Mouse (Mus musculus): ENCODE measurements around the gene Gfod2. TPM values are rescaled to one million over a fixed set of nuclear protein-coding genes. Genes with fewer than 3 reads are reported as not detected.

Gene Gfod2
- polyA plus RNA-seq, 2 experiments from 2014 or later: 1.8 to 4.3 TPM

DNA sequence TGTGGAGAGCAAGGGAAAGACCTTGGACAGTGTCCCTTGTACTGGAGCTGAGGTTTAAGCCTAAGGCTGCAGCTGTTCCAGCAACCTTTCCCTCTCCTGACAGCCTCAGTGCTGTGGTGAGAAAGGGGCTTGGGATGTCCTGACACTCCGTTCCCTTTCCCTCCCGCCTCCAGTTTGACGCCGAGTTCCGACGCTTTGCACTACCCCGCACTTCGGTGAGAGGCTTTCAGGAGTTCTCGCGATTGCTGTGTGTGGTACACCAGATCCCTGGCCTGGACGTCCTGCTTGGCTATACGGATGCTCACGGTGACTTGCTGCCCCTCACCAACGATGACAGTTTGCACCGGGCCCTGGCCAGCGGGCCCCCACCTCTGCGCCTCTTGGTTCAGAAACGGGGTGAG, 56.5 kb downstream of the Gfod2 start:
- no peak for ATAC-seq

DNA sequence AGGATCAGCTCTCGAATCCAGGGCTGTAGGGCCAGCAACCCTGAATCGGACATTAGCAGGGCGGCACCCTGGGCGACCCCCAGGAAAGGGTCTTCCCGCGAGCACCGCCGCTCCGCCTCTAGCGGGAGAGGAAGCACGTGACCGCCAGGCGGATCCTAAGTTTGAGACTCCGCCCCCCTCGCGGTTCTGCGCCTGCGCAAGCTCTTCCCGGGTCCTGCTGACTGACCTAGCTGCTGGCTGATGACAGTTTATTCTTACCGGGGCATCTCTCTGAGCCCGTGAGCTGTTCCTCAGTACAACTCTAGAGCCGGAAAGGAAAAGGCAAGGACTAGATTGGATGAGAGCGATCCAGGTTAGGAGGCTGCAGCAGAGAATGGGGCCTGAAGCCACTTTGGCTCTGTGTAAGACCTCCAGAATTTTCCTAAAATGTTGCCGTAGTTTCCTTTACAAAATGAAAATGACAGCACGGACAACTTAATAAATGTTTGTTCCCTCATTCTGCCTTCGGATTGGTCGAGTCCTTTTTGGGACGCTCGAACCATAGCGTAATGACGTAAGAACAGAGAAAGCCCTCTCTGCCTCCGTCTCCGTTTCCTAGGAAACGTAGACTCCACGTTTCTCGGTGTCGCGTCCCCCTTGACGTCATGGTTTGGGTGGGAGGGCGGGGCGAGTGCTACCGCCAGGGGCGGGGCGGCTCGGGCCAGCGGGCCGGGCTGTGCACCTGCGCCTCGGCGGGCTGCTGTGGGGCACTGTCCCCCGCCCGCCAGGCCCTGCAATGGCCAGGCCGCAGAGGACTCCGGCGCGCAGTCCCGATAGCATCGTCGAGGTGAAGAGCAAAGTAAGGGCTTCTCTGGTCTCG, 57.3 kb downstream of the Gfod2 start, which contains the start of the genes Acd and Pard6a:
Acd (minus strand) TSS at position 137 of the 859 bp plus-strand sequence.
Pard6a (plus strand) TSS at position 183 of the 859 bp plus-strand sequence.
- ATAC-seq: peak; percentile 79

- ATAC-seq: peak; percentile 66
These were observed 57.9 kb downstream of the Gfod2 start for GRCm38 (mm10) chr8:105700566-105700965.

DNA sequence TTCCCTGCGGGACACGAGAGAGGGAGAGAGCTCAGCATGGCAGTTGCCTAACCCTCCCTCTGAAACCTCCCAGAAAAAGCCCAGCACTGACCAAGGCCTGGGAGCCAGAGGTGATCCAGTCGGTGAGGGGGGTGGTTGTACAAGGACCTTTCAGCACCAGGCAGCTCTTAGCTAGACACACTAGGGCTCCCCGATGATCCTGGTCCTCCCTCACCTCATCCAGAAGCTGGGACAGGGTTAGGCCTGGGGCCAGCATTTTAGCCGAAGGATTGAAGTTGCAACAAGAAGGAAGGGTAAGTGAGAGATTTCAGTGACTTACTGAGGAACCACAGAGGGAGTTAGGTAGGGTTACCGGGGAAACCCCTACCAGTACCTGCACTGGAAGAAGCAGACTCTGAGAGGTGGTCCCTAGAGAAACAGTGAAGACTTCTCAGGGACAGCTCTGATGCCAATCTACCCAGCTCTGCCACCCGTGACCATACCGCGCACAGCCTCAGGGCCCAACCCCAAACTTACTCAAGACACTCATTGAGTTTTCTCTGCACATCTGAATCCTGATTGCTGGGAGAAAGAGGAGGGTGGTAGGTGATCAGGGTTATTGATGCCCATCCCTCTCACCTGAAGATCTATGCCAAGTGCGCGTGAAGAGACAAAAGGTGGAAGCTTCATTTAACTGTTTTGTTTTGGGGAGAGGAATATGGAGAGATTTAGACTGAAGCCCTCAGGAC, 58.8 kb downstream of the Gfod2 start:
- ATAC-seq: no peak

DNA sequence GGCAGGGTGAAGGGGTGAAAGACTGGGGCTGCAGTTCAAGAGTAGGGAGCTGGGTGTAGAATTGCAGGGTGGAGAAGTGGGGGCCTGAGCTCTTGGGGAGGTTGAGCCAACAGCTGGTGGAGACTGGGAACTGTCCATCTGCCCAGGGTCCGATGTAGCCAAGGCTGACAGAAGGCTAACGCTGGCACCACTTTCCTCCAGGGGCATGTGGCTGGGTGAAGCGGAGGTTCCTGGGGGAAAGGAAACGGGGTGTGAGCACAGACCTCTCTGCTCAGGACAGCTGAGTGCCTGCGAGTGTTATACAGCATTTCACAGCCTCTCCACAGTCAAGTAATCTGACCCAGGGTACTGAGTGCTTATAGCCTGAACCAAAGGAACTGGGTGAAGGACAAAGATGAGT, 59.7 kb downstream of the Gfod2 start:
- ATAC-seq: no peak

DNA sequence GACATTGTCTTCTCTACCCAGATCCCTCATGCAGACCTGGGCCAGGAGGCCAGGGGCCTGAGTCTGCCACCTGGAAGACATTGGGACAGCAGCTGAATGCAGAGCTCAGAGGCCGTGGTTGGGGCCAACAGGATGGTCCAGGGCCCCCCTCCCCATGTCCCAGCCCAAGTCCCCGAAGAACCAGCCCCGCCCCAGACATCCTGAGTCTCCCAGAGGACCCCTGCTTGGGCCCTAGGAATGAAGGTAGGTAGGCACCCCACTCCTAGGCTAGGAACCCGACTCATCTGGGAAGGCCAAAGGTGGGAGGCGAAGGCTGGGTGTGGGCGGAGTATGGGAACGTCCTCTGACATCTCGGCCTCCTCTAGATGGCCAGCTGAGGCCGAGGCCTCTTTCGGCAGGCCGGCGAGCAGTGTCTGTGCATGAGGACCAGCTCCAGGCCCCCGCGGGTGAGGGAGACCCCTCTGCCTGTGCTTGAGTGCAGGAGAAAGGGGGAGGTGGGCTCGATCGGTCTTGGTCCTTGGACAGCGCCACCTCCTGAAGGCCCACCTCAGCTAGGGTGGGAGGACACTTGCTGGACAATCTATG, 61.2 kb downstream of the Gfod2 start:
- ATAC-seq: no peak

DNA sequence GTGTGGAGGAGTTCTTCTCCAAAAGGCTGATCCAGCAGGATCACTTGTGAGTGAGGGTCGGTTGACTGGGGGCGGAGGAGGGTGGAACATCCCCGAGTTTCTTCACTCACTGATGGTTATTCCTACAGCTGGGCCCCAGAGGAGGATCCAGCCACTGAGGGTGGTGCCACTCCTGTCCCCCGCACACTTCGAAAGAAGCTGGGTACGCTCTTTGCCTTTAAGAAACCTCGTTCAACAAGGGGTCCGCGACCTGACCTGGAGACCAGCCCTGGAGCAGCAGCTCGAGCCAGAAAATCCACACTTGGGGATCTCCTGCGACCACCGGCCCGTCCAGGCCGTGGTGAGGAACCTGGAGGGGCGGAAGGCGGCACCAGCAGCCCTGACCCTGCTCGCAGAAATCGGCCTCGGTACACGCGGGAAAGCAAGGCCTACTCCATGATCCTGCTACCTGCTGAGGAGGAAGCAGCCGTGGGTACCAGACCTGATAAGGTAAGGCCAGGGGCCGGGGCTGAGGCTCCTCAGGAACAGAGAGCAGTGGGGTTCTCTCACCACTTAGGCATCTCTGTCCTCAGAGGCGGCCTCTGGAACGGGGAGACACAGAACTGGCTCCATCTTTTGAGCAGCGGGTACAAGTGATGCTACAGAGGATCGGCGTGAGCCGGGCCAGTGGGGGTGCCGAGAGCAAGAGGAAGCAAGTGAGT, 63.2 kb downstream of the Gfod2 start:
- no peak for ATAC-seq

DNA sequence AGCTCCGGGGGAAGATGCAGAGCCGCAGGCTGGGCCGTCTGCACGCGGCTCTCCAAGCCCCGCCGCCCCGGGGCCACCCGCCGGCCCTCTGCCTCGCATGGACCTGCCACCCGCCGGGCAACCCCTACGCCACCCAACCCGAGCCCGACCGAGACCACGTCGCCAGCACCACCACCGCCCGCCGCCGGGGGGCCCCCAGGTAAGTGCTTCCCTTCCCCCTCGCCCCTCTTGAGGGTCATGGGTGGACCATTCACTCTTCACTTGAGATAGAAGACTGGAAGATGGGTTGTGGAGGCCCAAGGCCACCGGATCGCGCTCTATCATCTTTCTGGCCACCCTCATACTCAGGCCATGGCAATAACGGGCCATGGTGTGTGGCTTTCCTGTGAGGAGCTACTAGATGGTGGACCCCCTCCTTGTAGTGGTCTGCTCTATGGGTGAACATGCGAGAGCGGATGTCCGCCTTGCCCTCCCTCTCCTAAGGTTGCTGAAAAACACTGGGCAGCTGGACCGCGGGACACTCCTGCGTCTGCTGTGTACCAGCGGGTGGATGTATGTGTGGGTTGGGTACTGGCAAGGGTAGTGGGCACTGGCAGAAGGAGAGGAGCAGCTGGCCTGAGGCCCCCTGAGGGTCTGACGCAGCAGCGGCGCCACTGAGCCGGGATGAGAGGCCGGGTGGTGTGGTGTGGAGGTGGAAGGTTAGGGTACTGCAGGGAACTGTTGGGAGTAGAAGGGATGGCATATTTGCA, 64.2 kb downstream of the Gfod2 start:
- no peak for ATAC-seq

GRCm38 (mm10) chr8:105693648-105694047, 64.8 kb downstream of the Gfod2 start:
- ATAC-seq: no peak

DNA sequence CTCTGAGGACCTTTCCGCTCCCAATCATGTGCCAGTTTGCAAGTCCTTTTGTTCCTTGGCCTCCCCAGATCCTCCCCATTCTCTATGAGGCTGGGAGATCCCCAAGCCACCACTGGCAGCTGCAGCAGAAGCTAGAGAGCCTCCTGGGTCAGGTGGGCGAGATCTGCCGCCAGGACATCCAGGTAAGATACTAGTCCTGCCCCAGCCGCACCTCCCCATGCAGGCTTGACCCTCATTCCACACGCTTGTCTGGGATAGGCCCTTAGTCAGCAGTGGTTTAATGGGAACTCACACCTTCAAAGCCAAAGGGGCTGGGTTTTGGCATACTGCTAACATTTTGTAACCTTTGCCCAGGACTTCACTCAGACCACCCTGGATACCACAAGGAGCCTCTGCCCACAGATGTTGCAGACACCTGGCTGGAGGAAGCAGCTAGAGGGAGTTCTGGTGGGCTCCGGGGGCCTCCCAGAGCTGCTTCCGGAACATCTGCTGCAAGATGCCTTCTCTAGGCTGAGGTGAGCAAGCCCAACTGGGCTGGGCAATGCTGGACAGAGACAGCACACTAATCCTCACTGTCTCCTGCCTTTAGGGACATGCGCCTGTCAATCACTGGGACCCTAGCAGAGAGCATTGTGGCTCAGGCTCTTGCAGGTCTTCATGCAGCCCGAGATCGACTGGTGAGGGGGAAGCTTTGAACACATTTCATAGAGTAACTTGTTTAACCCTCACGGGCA, 65.8 kb downstream of the Gfod2 start:
- no peak for ATAC-seq

- no peak for ATAC-seq
These were observed 67.5 kb downstream of the Gfod2 start for GRCm38 (mm10) chr8:105690978-105691377.

- ATAC-seq: no peak
These were observed 68.5 kb downstream of the Gfod2 start for GRCm38 (mm10) chr8:105689983-105690360.

DNA sequence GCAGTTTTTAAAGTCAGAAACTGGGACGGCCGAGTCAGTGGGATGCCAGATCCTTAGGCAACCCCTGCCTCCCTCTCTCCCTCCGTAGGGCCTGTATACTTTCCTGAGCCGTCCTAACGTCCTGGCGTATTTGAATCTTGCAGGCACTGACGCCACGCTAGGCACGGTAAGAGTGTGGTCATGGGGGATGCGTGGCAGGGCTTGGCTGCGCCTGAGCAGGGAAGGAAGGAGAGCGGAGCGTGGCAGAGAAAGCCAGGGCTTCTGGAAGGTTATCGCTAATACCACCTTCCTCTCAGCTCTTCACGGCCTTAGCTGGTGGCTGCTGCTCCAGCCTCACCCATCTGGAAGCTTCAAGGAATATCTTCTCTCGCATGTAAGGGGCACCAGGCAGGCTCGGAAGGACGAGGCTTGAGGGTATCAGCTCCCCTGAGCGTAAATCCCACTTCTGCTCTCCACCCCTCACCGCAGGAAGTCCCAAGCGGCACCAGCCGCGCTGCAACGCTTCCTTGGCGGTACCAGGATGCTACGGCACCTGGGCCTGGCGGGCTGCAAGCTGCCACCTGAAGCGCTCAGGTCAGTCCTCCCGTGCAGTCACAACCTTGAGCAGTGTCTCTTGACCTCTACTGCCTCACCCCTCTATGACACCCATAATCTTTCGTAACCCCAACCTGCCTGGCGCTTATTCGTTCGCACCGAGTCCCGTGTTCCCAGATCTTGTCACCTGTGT, 69.0 kb downstream of the Gfod2 start:
- no peak for ATAC-seq

GRCm38 (mm10) chr8:105688242-105688752, 70.2 kb downstream of the Gfod2 start:
- no peak for ATAC-seq

DNA sequence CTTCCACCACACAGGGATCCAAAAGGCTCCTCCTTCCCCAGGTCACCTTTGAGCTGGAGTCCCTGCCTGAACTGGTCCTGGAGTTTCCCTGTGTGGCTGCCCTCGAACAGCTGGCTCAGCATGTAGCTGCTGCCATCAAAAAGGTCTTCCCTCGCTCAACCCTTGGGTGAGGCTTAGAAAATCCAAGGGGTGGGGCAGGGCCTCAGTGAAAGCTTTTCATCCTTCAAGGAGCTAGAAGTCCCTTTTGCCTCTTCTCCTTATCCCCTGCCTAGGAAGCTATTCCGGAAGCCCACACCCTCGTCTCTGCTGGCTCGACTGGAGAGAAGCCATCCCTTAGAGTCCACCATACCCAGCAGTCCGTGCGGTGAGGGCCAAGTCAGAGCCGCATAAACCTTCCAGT, 71.0 kb downstream of the Gfod2 start:
- ATAC-seq: no peak

DNA sequence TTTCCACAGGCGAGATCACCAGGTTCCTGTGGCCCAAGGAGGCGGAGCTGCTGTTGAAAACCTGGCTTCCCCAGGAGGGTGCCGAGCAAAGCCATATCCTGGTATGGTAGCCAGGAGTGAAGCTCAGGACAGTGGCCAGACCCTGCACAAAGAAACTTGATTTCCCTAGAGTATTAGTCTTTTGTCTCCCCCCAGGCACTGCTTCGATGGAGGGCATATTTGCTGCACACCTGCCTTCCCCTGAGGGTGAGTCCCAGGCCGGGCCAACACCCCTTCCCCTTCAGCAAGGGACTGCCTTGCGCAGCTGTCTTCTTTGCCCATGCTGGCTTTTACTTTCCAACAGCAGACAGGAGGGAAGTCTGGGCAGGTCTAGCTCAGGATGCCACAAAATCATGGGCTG, 71.9 kb downstream of the Gfod2 start:
- peak; percentile 7 for ATAC-seq

DNA sequence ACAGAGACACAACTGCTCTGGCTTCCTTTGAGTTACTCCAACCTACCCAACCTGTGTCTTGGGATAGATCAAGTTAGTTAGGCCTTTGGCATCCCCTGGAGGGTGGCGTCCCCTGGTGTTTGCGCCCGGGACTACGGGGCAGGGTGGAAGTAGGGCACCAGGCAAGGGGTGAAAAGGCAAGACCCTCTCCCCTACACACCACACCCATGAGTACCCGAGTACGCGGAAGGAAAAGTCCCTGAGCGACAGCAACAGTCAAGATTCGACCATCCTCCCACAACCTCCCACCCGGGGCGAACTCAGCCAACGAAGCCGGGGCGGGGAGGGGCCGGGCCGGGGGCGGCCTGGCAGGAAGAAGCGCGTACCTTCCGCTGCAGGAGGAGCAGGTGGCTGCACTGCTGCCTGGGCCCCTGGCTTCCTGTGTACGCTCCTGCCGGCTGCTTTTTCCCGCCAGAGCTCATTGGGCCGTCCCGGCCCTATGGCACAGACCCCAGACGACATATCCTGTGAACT, 72.6 kb downstream of the Gfod2 start, which contains the start of gene Carmil2:
Carmil2 (plus strand) TSS at position 479 of the 513 bp plus-strand sequence.
- peak; percentile 85 for ATAC-seq

DNA sequence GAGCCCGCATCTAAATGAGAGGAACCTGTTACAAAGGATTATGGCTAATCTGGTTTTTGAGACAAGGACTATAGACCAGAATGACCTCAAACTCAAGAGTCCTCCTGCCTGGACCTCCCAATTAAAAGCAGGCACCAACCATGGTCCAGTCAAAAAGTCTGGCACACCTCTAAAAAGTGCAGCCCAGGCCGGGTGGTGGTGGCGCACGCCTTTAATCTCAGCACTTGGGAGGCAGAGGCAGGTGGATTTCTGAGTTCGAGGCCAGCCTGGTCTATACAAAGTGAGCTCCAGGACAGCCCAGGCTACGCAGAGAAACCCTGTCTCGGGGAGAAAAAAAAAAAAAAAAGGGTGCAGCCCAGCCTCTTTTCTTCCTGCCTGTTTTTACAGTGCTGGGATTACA, 73.1 kb downstream of the Gfod2 start:
- no peak for ATAC-seq

DNA sequence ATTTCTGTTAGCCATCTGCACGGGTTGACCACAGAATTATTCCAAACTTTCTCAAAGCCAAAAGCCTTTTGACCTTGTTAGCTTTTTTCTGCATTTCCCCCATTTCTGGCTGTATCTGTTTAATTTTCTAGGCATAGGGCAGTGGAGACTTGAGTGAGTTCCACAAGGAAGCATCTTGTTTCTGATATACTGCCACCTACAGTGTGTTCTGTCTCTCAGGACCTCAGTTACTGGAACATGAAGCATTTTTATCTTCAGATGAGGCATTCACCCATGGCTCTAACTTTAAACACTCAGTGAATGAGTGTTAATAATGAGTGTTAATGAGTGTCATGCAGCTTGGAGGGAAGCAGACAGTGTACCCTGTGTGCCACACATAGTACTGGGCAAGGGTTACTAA, 80.6 kb downstream of the Gfod2 start:
- ATAC-seq: no peak
